Mouse (Mus musculus): ENCODE results near the gene Dct. TPM values are rescaled to one million over a fixed set of nuclear protein-coding genes. Genes with fewer than 3 reads are reported as not detected.

Dct gene
- polyA plus RNA-seq, 1 experiment from 2014 or later, result 6.0 TPM

- WGBS, result 91% methylated on average over 3 of the region's 3 CpGs
- H3K27ac ChIP-seq (replicated peaks; ENCODE audit: low read depth, low read length), result no peak overlapping the region
- ATAC-seq (replicated peaks; ENCODE audit: insufficient number of reproducible peaks, low FRiP score, low TSS enrichment, low read depth), result no peak
- H3K4me1 ChIP-seq (ENCODE audit: control insufficient read depth, insufficient read depth, low read length), result no peaks in the 10 kb centered on the region
- no peak overlapping the region for H3K9ac ChIP-seq (replicated peaks; ENCODE audit: low read length)
- H3K9me3 ChIP-seq (replicated peaks; ENCODE audit: control insufficient read depth, low read length), result peaks cover 2% of the 10 kb centered on the region; the same call in 1 of the 2 replicates
- H3K27me3 ChIP-seq (ENCODE audit: control insufficient read depth, insufficient read depth, low read length), result no peaks in the 10 kb centered on the region
- H3K4me2 ChIP-seq (ENCODE audit: low read depth, low read length), result no peak overlapping the region
- H3K36me3 ChIP-seq (replicated peaks; ENCODE audit: control insufficient read depth, insufficient read depth, low read depth, low read length), result no peaks in the 10 kb centered on the region
- no peak for DNase-seq (ENCODE audit: low spot score)
- no peak overlapping the region for H3K4me3 ChIP-seq (ENCODE audit: low read depth, low read length)
These were observed 24.5 kb downstream of the Dct start for GRCm38 (mm10) chr14:118027564-118027963.

GRCm38 (mm10) chr14:118021867-118022543, 30.0 kb downstream of the Dct start:
- H3K4me2 ChIP-seq (ENCODE audit: low read depth, low read length), result no peak overlapping the region
- H3K9ac ChIP-seq (replicated peaks; ENCODE audit: low read length), result no peak overlapping the region
- no peaks in the 10 kb centered on the region for H3K36me3 ChIP-seq (replicated peaks; ENCODE audit: control insufficient read depth, insufficient read depth, low read depth, low read length)
- H3K4me3 ChIP-seq (ENCODE audit: low read depth, low read length), result no peak overlapping the region
- H3K27me3 ChIP-seq (ENCODE audit: control insufficient read depth, insufficient read depth, low read length), result no peaks in the 10 kb centered on the region
- 85% methylated on average over 10 of the region's 10 CpGs for WGBS
- H3K4me1 ChIP-seq (ENCODE audit: control insufficient read depth, insufficient read depth, low read length), result no peaks in the 10 kb centered on the region
- H3K27ac ChIP-seq (replicated peaks; ENCODE audit: low read depth, low read length), result no peak overlapping the region
- ATAC-seq (replicated peaks; ENCODE audit: insufficient number of reproducible peaks, low FRiP score, low TSS enrichment, low read depth) (no peak), DNase-seq (ENCODE audit: low spot score) (no peak)
- H3K9me3 ChIP-seq (replicated peaks; ENCODE audit: control insufficient read depth, low read length), result no peaks in the 10 kb centered on the region

GRCm38 (mm10) chr14:118019314-118019713, 32.7 kb downstream of the Dct start:
- Histone ChIP-seq H3K9ac (replicated peaks; ENCODE audit: low read length) (no peak overlapping the region), H3K4me3 (ENCODE audit: low read depth, low read length) (no peak overlapping the region), H3K36me3 (replicated peaks; ENCODE audit: control insufficient read depth, insufficient read depth, low read depth, low read length) (no peaks in the 10 kb centered on the region), H3K4me2 (ENCODE audit: low read depth, low read length) (no peak overlapping the region), H3K27ac (replicated peaks; ENCODE audit: low read depth, low read length) (no peak overlapping the region), H3K9me3 (replicated peaks; ENCODE audit: control insufficient read depth, low read length) (no peaks in the 10 kb centered on the region), H3K27me3 (ENCODE audit: control insufficient read depth, insufficient read depth, low read length) (no peaks in the 10 kb centered on the region), H3K4me1 (ENCODE audit: control insufficient read depth, insufficient read depth, low read length) (no peaks in the 10 kb centered on the region)
- WGBS, result 80% methylated on average over 5 of the region's 5 CpGs
- no peak for DNase-seq (ENCODE audit: low spot score)
- ATAC-seq (replicated peaks; ENCODE audit: insufficient number of reproducible peaks, low FRiP score, low TSS enrichment, low read depth), result no peak

GRCm38 (mm10) chr14:118013237-118013636, 38.8 kb downstream of the Dct start:
- DNase-seq (ENCODE audit: low spot score), result no peak
- H3K9me3 ChIP-seq (replicated peaks; ENCODE audit: control insufficient read depth, low read length), result no peaks in the 10 kb centered on the region
- H3K4me2 ChIP-seq (ENCODE audit: low read depth, low read length), result no peak overlapping the region
- H3K4me3 ChIP-seq (ENCODE audit: low read depth, low read length), result no peak overlapping the region
- WGBS, result 87% methylated on average over 8 of the region's 8 CpGs
- H3K36me3 ChIP-seq (replicated peaks; ENCODE audit: control insufficient read depth, insufficient read depth, low read depth, low read length), result no peaks in the 10 kb centered on the region
- ATAC-seq (replicated peaks; ENCODE audit: insufficient number of reproducible peaks, low FRiP score, low TSS enrichment, low read depth), result no peak
- no peaks in the 10 kb centered on the region for H3K27me3 ChIP-seq (ENCODE audit: control insufficient read depth, insufficient read depth, low read length)
- no peak overlapping the region for H3K27ac ChIP-seq (replicated peaks; ENCODE audit: low read depth, low read length)
- H3K4me1 ChIP-seq (ENCODE audit: control insufficient read depth, insufficient read depth, low read length), result no peaks in the 10 kb centered on the region
- H3K9ac ChIP-seq (replicated peaks; ENCODE audit: low read length), result no peak overlapping the region

GRCm38 (mm10) chr14:118009541-118009940, 42.5 kb downstream of the Dct start:
- H3K9me3 ChIP-seq (replicated peaks; ENCODE audit: control insufficient read depth, low read length), result no peaks in the 10 kb centered on the region
- H3K36me3 ChIP-seq (replicated peaks; ENCODE audit: control insufficient read depth, insufficient read depth, low read depth, low read length), result no peaks in the 10 kb centered on the region
- no peak overlapping the region for H3K27ac ChIP-seq (replicated peaks; ENCODE audit: low read depth, low read length)
- H3K4me2 ChIP-seq (ENCODE audit: low read depth, low read length), result no peak overlapping the region
- no peaks in the 10 kb centered on the region for H3K4me1 ChIP-seq (ENCODE audit: control insufficient read depth, insufficient read depth, low read length)
- 80% methylated on average over 9 of the region's 9 CpGs for WGBS
- no peaks in the 10 kb centered on the region for H3K27me3 ChIP-seq (ENCODE audit: control insufficient read depth, insufficient read depth, low read length)
- H3K9ac ChIP-seq (replicated peaks; ENCODE audit: low read length), result no peak overlapping the region
- DNase-seq (ENCODE audit: low spot score), result no peak
- ATAC-seq (replicated peaks; ENCODE audit: insufficient number of reproducible peaks, low FRiP score, low TSS enrichment, low read depth), result no peak
- H3K4me3 ChIP-seq (ENCODE audit: low read depth, low read length), result no peak overlapping the region

GRCm38 (mm10) chr14:118005697-118006096, 46.3 kb downstream of the Dct start:
- Histone ChIP-seq H3K27ac (replicated peaks; ENCODE audit: low read depth, low read length) (no peak overlapping the region), H3K4me2 (ENCODE audit: low read depth, low read length) (no peak overlapping the region), H3K27me3 (ENCODE audit: control insufficient read depth, insufficient read depth, low read length) (peaks cover 6% of the 10 kb centered on the region; the same call in 1 of the 2 replicates), H3K9me3 (replicated peaks; ENCODE audit: control insufficient read depth, low read length) (no peaks in the 10 kb centered on the region), H3K4me3 (ENCODE audit: low read depth, low read length) (no peak overlapping the region), H3K4me1 (ENCODE audit: control insufficient read depth, insufficient read depth, low read length) (peaks cover 2% of the 10 kb centered on the region; the same call in 1 of the 2 replicates), H3K36me3 (replicated peaks; ENCODE audit: control insufficient read depth, insufficient read depth, low read depth, low read length) (no peaks in the 10 kb centered on the region), H3K9ac (replicated peaks; ENCODE audit: low read length) (no peak overlapping the region)
- peak; percentile 77 for DNase-seq (ENCODE audit: low spot score)
- ATAC-seq (replicated peaks; ENCODE audit: insufficient number of reproducible peaks, low FRiP score, low TSS enrichment, low read depth), result no peak
- WGBS, result 26% methylated on average over 5 of the region's 5 CpGs

- no peak for ATAC-seq (replicated peaks; ENCODE audit: insufficient number of reproducible peaks, low FRiP score, low TSS enrichment, low read depth)
- 90% methylated on average over 10 of the region's 10 CpGs for WGBS
- H3K27me3 ChIP-seq (ENCODE audit: control insufficient read depth, insufficient read depth, low read length), result peaks cover 6% of the 10 kb centered on the region; the same call in 1 of the 2 replicates
- peaks cover 2% of the 10 kb centered on the region; the same call in 1 of the 2 replicates for H3K4me1 ChIP-seq (ENCODE audit: control insufficient read depth, insufficient read depth, low read length)
- H3K27ac ChIP-seq (replicated peaks; ENCODE audit: low read depth, low read length), result no peak overlapping the region
- H3K9ac ChIP-seq (replicated peaks; ENCODE audit: low read length), result no peak overlapping the region
- H3K9me3 ChIP-seq (replicated peaks; ENCODE audit: control insufficient read depth, low read length), result no peaks in the 10 kb centered on the region
- H3K36me3 ChIP-seq (replicated peaks; ENCODE audit: control insufficient read depth, insufficient read depth, low read depth, low read length), result no peaks in the 10 kb centered on the region
- DNase-seq (ENCODE audit: low spot score), result no peak
- no peak overlapping the region for H3K4me2 ChIP-seq (ENCODE audit: low read depth, low read length)
- H3K4me3 ChIP-seq (ENCODE audit: low read depth, low read length), result no peak overlapping the region
These were observed 47.6 kb downstream of the Dct start for GRCm38 (mm10) chr14:118004434-118004833.

GRCm38 (mm10) chr14:117993845-117994244, 58.2 kb downstream of the Dct start:
- DNase-seq (ENCODE audit: low spot score), result no peak
- Histone ChIP-seq H3K27me3 (ENCODE audit: control insufficient read depth, insufficient read depth, low read length) (no peaks in the 10 kb centered on the region), H3K4me1 (ENCODE audit: control insufficient read depth, insufficient read depth, low read length) (no peaks in the 10 kb centered on the region), H3K9me3 (replicated peaks; ENCODE audit: control insufficient read depth, low read length) (no peaks in the 10 kb centered on the region), H3K4me2 (ENCODE audit: low read depth, low read length) (no peak overlapping the region), H3K27ac (replicated peaks; ENCODE audit: low read depth, low read length) (no peak overlapping the region), H3K9ac (replicated peaks; ENCODE audit: low read length) (no peak overlapping the region), H3K36me3 (replicated peaks; ENCODE audit: control insufficient read depth, insufficient read depth, low read depth, low read length) (no peaks in the 10 kb centered on the region), H3K4me3 (ENCODE audit: low read depth, low read length) (no peak overlapping the region)
- 86% methylated on average over 6 of the region's 6 CpGs for WGBS
- ATAC-seq (replicated peaks; ENCODE audit: insufficient number of reproducible peaks, low FRiP score, low TSS enrichment, low read depth), result no peak

All from embryonic facial prominence, embryonic 11.5 days (tissue).